Comparison of ENCODE assay signal across 16 mouse cellular contexts in the genomic region with DNA sequence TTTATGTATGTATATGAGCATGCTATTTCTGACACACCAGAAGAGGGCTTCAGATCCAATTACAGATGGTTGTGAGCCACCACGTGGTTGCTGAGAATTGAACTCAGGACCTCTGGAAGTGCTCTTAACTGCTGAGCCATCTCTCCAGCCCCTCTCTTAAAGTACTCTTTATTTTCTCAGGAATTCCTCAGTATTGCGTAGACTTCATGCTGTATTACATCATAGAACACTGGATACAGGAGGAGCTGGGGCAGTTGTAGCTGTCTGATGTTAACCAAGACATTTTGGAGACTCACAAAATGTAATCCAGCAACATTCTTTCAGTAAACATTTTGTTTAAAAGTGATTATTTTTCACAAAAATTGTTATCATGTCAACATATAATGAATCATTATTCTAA.
"Had no signal": no experiment of that assay in that cellular context is flagged by ENCODE, and none has a peak within 500 bp of the region (broad histone marks: within the 10 kb centered on the region; RNA-seq: fewer than 3 reads in every experiment).

No protein-coding gene starts in this region.

- H3K4me3 ChIP-seq: neural tube, embryonic 13.5 days; neural tube, embryonic 15.5 days; stomach, embryonic 15.5 days had no signal

- H3K4me1 ChIP-seq: neural tube, embryonic 15.5 days; stomach, embryonic 15.5 days had no signal

- DNase-seq: retina, postnatal 1 day; right cerebral cortex, adult 18-20 months; right cerebral cortex, postnatal 14 days; right cerebral cortex, postnatal 25 days; right cerebral cortex, postnatal 4 days; spleen, adult 18-20 months; thymus, adult 18-20 months; thymus, adult 2 months; thymus, postnatal 14 days; thymus, postnatal 25 days; thymus, postnatal 36 days; thymus, postnatal 4 days had no signal

- H3K36me3 ChIP-seq: neural tube, embryonic 15.5 days; stomach, embryonic 15.5 days had no signal

- H3K27ac ChIP-seq: neural tube, embryonic 13.5 days; neural tube, embryonic 15.5 days; stomach, embryonic 15.5 days; stomach, postnatal 0 days had no signal

- H3K9me3 ChIP-seq: neural tube, embryonic 13.5 days; neural tube, embryonic 15.5 days; stomach, embryonic 15.5 days had no signal

- H3K9ac ChIP-seq: neural tube, embryonic 13.5 days; neural tube, embryonic 15.5 days; stomach, embryonic 15.5 days had no signal

- H3K27me3 ChIP-seq: neural tube, embryonic 13.5 days; neural tube, embryonic 15.5 days; stomach, embryonic 15.5 days had no signal

- H3K4me2 ChIP-seq: neural tube, embryonic 13.5 days; neural tube, embryonic 15.5 days; stomach, embryonic 15.5 days had no signal
